Mouse (Mus musculus): ENCODE results near the gene Dip2b. TPM values are rescaled to one million over a fixed set of nuclear protein-coding genes. Genes with fewer than 3 reads are reported as not detected.

The Dip2b gene
- polyA plus RNA-seq, 1 experiment = 20.3 TPM

DNA sequence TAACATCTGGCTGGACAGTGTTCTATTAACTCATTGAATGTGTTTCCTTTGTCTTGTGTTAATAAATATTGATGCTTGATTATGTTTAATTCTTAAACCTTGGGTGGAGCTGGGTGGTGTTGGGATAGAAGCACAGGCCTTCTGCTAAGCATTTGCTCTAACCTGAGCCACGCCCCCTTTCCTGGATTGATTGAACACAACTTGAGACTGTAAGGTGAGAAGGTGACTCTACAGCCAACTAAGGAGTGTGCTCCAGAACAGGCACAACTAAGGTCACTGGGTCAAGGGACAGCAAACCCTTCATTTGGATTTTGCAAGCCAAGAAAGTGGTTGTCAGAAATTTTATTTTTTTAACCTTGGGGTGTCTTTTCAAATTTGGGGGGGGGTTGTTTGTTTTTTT is 180.9 kb downstream of the Dip2b start:
- Histone ChIP-seq H3K27ac (ENCODE audit: control insufficient read depth, insufficient read depth, low read depth, low read length) (no peak overlapping the region), H3K27me3 (ENCODE audit: control insufficient read depth, insufficient read depth, low read length) (no peaks in the 10 kb centered on the region), H3K4me1 (ENCODE audit: control insufficient read depth, insufficient read depth, low read length) (no peaks in the 10 kb centered on the region), H3K36me3 (ENCODE audit: control insufficient read depth, insufficient read depth, low read length) (no peaks in the 10 kb centered on the region), H3K4me3 (ENCODE audit: control insufficient read depth, low read depth, low read length) (no peak overlapping the region)
- TF ChIP-seq POLR2A (IDR thresholded peaks at IDR 0.05; ENCODE audit: control insufficient read depth, low read depth, low read length) = no peak
- TF ChIP-seq CTCF (IDR thresholded peaks at IDR 0.05; ENCODE audit: control insufficient read depth, insufficient read depth, insufficient replicate concordance, low read depth, low read length) = no peak

DNA sequence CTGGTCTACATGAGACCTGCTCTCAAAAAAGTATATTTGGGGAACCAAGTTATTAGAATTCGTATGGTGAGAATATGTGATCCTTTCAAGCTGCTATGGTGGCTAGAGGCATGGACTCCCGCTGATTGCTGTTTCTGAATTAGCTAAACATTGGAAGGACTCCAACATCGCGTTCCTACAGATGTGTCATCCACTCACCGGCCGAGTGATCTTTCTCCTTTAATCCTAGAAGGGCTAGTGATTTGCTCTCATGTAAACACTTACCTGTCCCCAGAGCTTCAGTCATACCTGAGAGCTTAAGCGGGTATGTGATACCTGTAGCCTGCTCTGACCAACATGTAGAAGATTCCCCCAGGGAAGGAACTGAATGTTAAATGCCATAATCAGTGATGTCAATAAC is 182.5 kb downstream of the Dip2b start:
- Histone ChIP-seq H3K4me3 (ENCODE audit: control insufficient read depth, low read depth, low read length) (no peak overlapping the region), H3K36me3 (ENCODE audit: control insufficient read depth, insufficient read depth, low read length) (no peaks in the 10 kb centered on the region), H3K27me3 (ENCODE audit: control insufficient read depth, insufficient read depth, low read length) (no peaks in the 10 kb centered on the region), H3K27ac (ENCODE audit: control insufficient read depth, insufficient read depth, low read depth, low read length) (no peak overlapping the region), H3K4me1 (ENCODE audit: control insufficient read depth, insufficient read depth, low read length) (peaks cover 3% of the 10 kb centered on the region; the same call in 1 of the 2 replicates)
- TF ChIP-seq POLR2A (IDR thresholded peaks at IDR 0.05; ENCODE audit: control insufficient read depth, low read depth, low read length) (no peak), CTCF (IDR thresholded peaks at IDR 0.05; ENCODE audit: control insufficient read depth, insufficient read depth, insufficient replicate concordance, low read depth, low read length) (no peak)

DNA sequence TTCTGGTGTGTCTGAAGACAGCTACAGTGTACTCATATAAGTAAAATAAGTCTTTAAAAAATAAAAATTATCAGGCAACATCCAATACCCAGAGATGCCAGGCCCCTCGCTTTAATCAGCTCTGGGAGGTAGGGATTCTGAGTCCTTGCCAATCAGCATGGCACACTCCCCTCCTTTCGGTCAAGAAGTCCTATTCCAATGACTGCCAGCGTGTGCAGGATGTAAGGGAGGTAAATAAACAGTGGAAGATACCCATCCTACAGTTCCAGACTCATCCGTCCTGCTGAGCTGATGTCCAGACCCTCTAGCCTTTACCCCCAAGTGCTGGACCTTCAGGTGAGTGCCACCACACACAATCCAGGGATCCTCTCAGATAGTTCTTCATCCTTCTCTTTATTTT is 186.9 kb downstream of the Dip2b start:
- Histone ChIP-seq H3K27ac (ENCODE audit: control insufficient read depth, insufficient read depth, low read depth, low read length) (no peak overlapping the region), H3K4me3 (ENCODE audit: control insufficient read depth, low read depth, low read length) (no peak overlapping the region), H3K36me3 (ENCODE audit: control insufficient read depth, insufficient read depth, low read length) (no peaks in the 10 kb centered on the region), H3K4me1 (ENCODE audit: control insufficient read depth, insufficient read depth, low read length) (peaks cover 12% of the 10 kb centered on the region), H3K27me3 (ENCODE audit: control insufficient read depth, insufficient read depth, low read length) (no peaks in the 10 kb centered on the region)
- no peak for TF ChIP-seq CTCF (IDR thresholded peaks at IDR 0.05; ENCODE audit: control insufficient read depth, insufficient read depth, insufficient replicate concordance, low read depth, low read length)
- no peak for TF ChIP-seq POLR2A (IDR thresholded peaks at IDR 0.05; ENCODE audit: control insufficient read depth, low read depth, low read length)

DNA sequence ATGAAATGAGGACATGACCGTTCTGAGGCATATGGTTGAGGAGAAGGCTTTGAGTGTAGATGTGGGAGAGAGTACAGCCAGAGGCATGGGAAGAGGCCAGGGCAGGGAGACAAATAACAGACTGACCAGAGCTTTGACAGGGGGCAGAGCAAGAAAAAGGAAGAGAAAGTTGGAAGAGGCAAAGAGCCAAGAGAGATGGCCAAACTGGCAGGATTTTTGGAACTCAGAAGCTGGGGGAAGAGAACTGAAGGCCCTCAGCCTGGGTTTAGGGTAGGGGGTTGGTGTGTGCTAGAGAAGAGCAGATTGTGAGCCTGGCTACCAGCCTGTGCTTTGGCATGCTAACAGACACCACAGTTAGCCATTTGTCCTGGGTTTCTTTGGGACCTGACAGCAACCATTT is 187.4 kb downstream of the Dip2b start:
- H3K27me3 ChIP-seq (ENCODE audit: control insufficient read depth, insufficient read depth, low read length) = no peaks in the 10 kb centered on the region
- H3K4me3 ChIP-seq (ENCODE audit: control insufficient read depth, low read depth, low read length) = no peak overlapping the region
- H3K36me3 ChIP-seq (ENCODE audit: control insufficient read depth, insufficient read depth, low read length) = no peaks in the 10 kb centered on the region
- H3K27ac ChIP-seq (ENCODE audit: control insufficient read depth, insufficient read depth, low read depth, low read length) = no peak overlapping the region
- no peak for TF ChIP-seq POLR2A (IDR thresholded peaks at IDR 0.05; ENCODE audit: control insufficient read depth, low read depth, low read length)
- TF ChIP-seq CTCF (IDR thresholded peaks at IDR 0.05; ENCODE audit: control insufficient read depth, insufficient read depth, insufficient replicate concordance, low read depth, low read length) = no peak
- peaks cover 12% of the 10 kb centered on the region for H3K4me1 ChIP-seq (ENCODE audit: control insufficient read depth, insufficient read depth, low read length)

DNA sequence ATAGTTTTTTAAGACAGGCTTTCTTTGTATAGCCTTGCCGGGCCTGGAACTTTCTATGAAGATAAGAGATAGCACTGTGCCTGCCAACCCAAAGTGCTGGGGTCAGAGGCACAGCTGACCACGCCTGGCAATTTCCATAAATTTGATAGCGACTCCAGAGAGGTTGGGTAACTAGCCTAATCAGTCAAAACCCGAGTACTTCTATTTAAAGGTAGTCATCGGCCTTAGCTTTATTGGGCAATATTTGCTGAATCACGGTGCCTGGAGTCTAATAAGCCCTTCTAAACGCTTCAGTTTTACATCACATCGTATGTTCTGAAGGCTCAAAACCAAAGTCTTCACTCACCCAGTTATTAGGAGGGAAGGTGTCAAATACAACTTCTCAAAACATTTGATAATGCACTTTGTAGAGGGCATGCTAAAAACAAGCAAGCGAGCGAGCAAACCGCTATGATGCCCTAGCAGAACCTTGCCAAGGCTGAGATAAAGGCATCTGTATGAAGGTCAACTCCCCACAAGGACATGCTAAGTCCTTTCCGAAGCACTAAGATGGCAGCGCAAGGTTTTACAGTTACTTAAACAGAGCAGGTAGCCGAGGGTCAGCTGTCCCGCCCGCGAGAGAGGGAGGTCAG is 188.7 kb downstream of the Dip2b start:
- peak overlapping the region; percentile 94 for H3K4me3 ChIP-seq (ENCODE audit: control insufficient read depth, low read depth, low read length)
- no peaks in the 10 kb centered on the region for H3K27me3 ChIP-seq (ENCODE audit: control insufficient read depth, insufficient read depth, low read length)
- no peaks in the 10 kb centered on the region for H3K36me3 ChIP-seq (ENCODE audit: control insufficient read depth, insufficient read depth, low read length)
- H3K4me1 ChIP-seq (ENCODE audit: control insufficient read depth, insufficient read depth, low read length) = peaks cover 14% of the 10 kb centered on the region
- 0 out of 2 replicates have a peak, but pooled peaks have one; percentile 8 for TF ChIP-seq CTCF (IDR thresholded peaks at IDR 0.05; ENCODE audit: control insufficient read depth, insufficient read depth, insufficient replicate concordance, low read depth, low read length)
- TF ChIP-seq POLR2A (IDR thresholded peaks at IDR 0.05; ENCODE audit: control insufficient read depth, low read depth, low read length) = no peak
- peak overlapping the region; percentile 98 for H3K27ac ChIP-seq (ENCODE audit: control insufficient read depth, insufficient read depth, low read depth, low read length)

DNA sequence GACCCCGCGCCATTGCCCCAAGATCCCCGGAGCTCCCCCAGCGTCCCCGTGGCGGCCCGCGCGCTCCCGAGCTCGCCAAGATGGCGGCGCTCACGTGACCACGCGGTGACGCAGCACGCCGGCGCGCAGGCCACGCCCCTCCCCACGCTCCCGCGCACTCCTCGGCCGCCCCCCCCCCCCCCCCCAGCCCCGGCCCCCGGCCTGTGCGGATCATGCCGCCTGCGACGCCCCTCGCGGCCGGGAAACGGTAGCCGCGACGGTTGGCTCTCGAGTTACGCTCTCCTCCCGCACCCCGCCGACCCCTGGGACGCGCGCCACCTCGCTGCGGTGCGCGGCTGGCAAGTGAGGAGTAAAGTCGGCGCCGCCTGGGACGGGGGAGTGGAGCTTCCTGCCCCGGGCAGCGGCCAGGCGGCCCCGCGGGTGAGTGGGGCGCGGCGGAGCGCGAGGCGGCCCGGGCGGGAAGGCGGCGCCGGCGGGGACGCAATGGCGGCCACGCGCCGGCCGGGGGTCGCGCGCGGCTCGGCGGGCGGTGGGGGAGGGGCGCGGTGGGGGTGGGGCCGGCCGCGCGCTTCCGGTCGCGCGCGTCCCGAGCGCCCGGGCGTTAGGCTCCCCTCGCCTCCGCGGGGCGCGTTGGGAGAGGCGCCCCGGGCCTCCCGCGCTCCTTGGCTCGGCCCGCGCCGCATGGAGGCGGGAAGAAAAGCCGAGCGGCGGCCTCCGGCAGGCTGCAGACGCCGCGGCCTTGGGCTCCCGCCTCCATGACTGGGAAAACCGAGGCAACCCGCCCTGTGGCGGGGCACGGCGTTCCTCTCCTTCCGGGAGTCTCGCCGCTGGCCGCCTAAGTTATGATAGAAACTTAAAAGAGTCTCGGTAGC is 189.4 kb downstream of the Dip2b start, which contains the start of gene Atf1:
Gene Atf1 (plus strand): TSS at position 157 of the 872 bp plus-strand sequence.
- Histone ChIP-seq H3K27me3 (ENCODE audit: control insufficient read depth, insufficient read depth, low read length) (no peaks in the 10 kb centered on the region), H3K4me1 (ENCODE audit: control insufficient read depth, insufficient read depth, low read length) (peaks cover 15% of the 10 kb centered on the region), H3K27ac (ENCODE audit: control insufficient read depth, insufficient read depth, low read depth, low read length) (peak within 1 kb of the TSS; percentile 100), H3K36me3 (ENCODE audit: control insufficient read depth, insufficient read depth, low read length) (no peaks in the 10 kb centered on the region), H3K4me3 (ENCODE audit: control insufficient read depth, low read depth, low read length) (peak within 1 kb of the TSS; percentile 99)
- TF ChIP-seq CTCF (IDR thresholded peaks at IDR 0.05; ENCODE audit: control insufficient read depth, insufficient read depth, insufficient replicate concordance, low read depth, low read length) = no peak
- TF ChIP-seq POLR2A (IDR thresholded peaks at IDR 0.05; ENCODE audit: control insufficient read depth, low read depth, low read length) = peak; percentile 66
